Comparison of ENCODE assay signal across 8 mouse cellular contexts in genomic region chr9:122571402-122572059, GRCm38 (mm10).
DNase-seq lines count a peak whose midpoint lies in the region; ATAC-seq and TF ChIP-seq lines count a peak whose summit lies in the region.
"Had no signal": no experiment of that assay in that cellular context is flagged by ENCODE, and none has a peak within 500 bp of the region (broad histone marks: within the 10 kb centered on the region; RNA-seq: fewer than 3 reads in every experiment).

No protein-coding gene starts in this region.

- ATAC-seq in lung, embryonic 14.5 days (ENCODE audit: insufficient read depth), result peak; percentile 32; the same call in 1 of the 2 replicates
- ATAC-seq in embryonic facial prominence, embryonic 15.5 days (ENCODE audit: insufficient number of reproducible peaks, low FRiP score, low TSS enrichment, low read depth), result peak; percentile 37; the same call in 1 of the 2 replicates
- no peak for ATAC-seq in intestine, embryonic 16.5 days
- no peak; the same call in 1 of the 2 replicates for ATAC-seq in midbrain, embryonic 16.5 days

- H3K4me3 ChIP-seq in lung, embryonic 14.5 days (ENCODE audit: low read depth, low read length), result peak overlapping the region; percentile 49
- H3K4me3 ChIP-seq in embryonic facial prominence, embryonic 15.5 days (replicated peaks), result peak overlapping the region; percentile 51
- peak overlapping the region; percentile 55 for H3K4me3 ChIP-seq in intestine, embryonic 16.5 days (ENCODE audit: low read length)
- H3K4me3 ChIP-seq in midbrain, embryonic 16.5 days (ENCODE audit: low read depth, low read length), result peak overlapping the region; percentile 53

- WGBS in lung, embryonic 14.5 days, result under 1% methylated on average over 37 of the region's 37 CpGs
- WGBS in embryonic facial prominence, embryonic 15.5 days, result under 1% methylated on average over 37 of the region's 37 CpGs
- WGBS in intestine, embryonic 16.5 days, result under 1% methylated on average over 37 of the region's 37 CpGs
- under 1% methylated on average over 37 of the region's 37 CpGs for WGBS in midbrain, embryonic 16.5 days

- no peak overlapping the region for H3K27ac ChIP-seq in lung, embryonic 14.5 days (ENCODE audit: low read depth)
- H3K27ac ChIP-seq in embryonic facial prominence, embryonic 15.5 days (replicated peaks), result no peak overlapping the region
- no peak overlapping the region for H3K27ac ChIP-seq in intestine, embryonic 16.5 days (ENCODE audit: low read length)
- peak overlapping the region; percentile 85 for H3K27ac ChIP-seq in midbrain, embryonic 16.5 days (ENCODE audit: low read length)
- H3K27ac ChIP-seq: macrophage had no signal

- 0 out of 2 replicates have a peak, but pooled peaks cover 3% of the 10 kb centered on the region for H3K4me1 ChIP-seq in lung, embryonic 14.5 days (ENCODE audit: insufficient read depth)
- peaks cover 38% of the 10 kb centered on the region for H3K4me1 ChIP-seq in embryonic facial prominence, embryonic 15.5 days
- peaks cover 32% of the 10 kb centered on the region for H3K4me1 ChIP-seq in intestine, embryonic 16.5 days (ENCODE audit: control insufficient read depth, insufficient read depth, low read length)
- H3K4me1 ChIP-seq in midbrain, embryonic 16.5 days (ENCODE audit: control insufficient read depth, insufficient read depth, low read length), result peaks cover 18% of the 10 kb centered on the region

- no peak for TF ChIP-seq CTCF in lung, embryonic 14.5 days (IDR thresholded peaks at IDR 0.05; ENCODE audit: low read depth)

- peaks cover 80% of the 10 kb centered on the region for H3K27me3 ChIP-seq in lung, embryonic 14.5 days (ENCODE audit: insufficient read depth, low read length)
- H3K27me3 ChIP-seq in embryonic facial prominence, embryonic 15.5 days, result peaks cover 82% of the 10 kb centered on the region
- peaks cover 73% of the 10 kb centered on the region for H3K27me3 ChIP-seq in intestine, embryonic 16.5 days (replicated peaks; ENCODE audit: control insufficient read depth, insufficient read depth, low read length)
- H3K27me3 ChIP-seq in midbrain, embryonic 16.5 days (ENCODE audit: control insufficient read depth, insufficient read depth, low read depth, low read length), result peaks cover 23% of the 10 kb centered on the region

- H3K9me3 ChIP-seq in lung, embryonic 14.5 days (ENCODE audit: low read depth, low read length), result no peaks in the 10 kb centered on the region
- no peaks in the 10 kb centered on the region for H3K9me3 ChIP-seq in embryonic facial prominence, embryonic 15.5 days (replicated peaks)
- H3K9me3 ChIP-seq in intestine, embryonic 16.5 days (ENCODE audit: control insufficient read depth, low read length), result no peaks in the 10 kb centered on the region
- no peaks in the 10 kb centered on the region for H3K9me3 ChIP-seq in midbrain, embryonic 16.5 days (replicated peaks; ENCODE audit: control insufficient read depth, low read length, poor library complexity, severe bottlenecking)

- H3K36me3 ChIP-seq in lung, embryonic 14.5 days (ENCODE audit: insufficient read depth), result no peaks in the 10 kb centered on the region
- no peaks in the 10 kb centered on the region for H3K36me3 ChIP-seq in embryonic facial prominence, embryonic 15.5 days
- H3K36me3 ChIP-seq in intestine, embryonic 16.5 days (ENCODE audit: control insufficient read depth, insufficient read depth, low read length), result no peaks in the 10 kb centered on the region
- H3K36me3 ChIP-seq in midbrain, embryonic 16.5 days (ENCODE audit: control insufficient read depth, insufficient read depth, low read length), result no peaks in the 10 kb centered on the region

- peak; percentile 17 for DNase-seq in lung, embryonic 14.5 days
- DNase-seq in lung, postnatal 4 days, result no peak
- DNase-seq in cerebellum, adult 11 months, result no peak
- DNase-seq in gastrocnemius, adult 8-10 months (ENCODE audit: low spot score in 2 of 2), result no peak

- H3K4me2 ChIP-seq in lung, embryonic 14.5 days, result peak overlapping the region; percentile 92
- peak overlapping the region; percentile 99 for H3K4me2 ChIP-seq in embryonic facial prominence, embryonic 15.5 days (replicated peaks)
- peak overlapping the region; percentile 93 for H3K4me2 ChIP-seq in intestine, embryonic 16.5 days (ENCODE audit: low read depth, low read length)
- H3K4me2 ChIP-seq in midbrain, embryonic 16.5 days (ENCODE audit: low read length), result peak overlapping the region; percentile 83

- H3K9ac ChIP-seq in lung, embryonic 14.5 days, result no peak overlapping the region
- H3K9ac ChIP-seq in embryonic facial prominence, embryonic 15.5 days, result no peak overlapping the region
- H3K9ac ChIP-seq in intestine, embryonic 16.5 days (ENCODE audit: low read depth, low read length), result peak overlapping the region; percentile 59; the same call in 1 of the 2 replicates
- H3K9ac ChIP-seq in midbrain, embryonic 16.5 days (ENCODE audit: low read depth, low read length), result peak overlapping the region; percentile 64

Comparison
In these comparisons a context has a peak if more than half of its experiments do, and no peak if none do; other contexts are left out.
1. ATAC-seq: peak in lung, embryonic 14.5 days (single experiment) and embryonic facial prominence, embryonic 15.5 days (single experiment); none in intestine, embryonic 16.5 days (single experiment) and midbrain, embryonic 16.5 days (single experiment).
2. H3K9ac ChIP-seq: peak in intestine, embryonic 16.5 days (single experiment) and midbrain, embryonic 16.5 days (single experiment); none in lung, embryonic 14.5 days (single experiment) and embryonic facial prominence, embryonic 15.5 days (single experiment).
3. Peak in every context shown above with its lines, with median percentiles within 50 percentile points of each other: H3K4me2 ChIP-seq and H3K4me3 ChIP-seq.